Mouse (Mus musculus): ENCODE measurements around the gene Sept3.

DNA sequence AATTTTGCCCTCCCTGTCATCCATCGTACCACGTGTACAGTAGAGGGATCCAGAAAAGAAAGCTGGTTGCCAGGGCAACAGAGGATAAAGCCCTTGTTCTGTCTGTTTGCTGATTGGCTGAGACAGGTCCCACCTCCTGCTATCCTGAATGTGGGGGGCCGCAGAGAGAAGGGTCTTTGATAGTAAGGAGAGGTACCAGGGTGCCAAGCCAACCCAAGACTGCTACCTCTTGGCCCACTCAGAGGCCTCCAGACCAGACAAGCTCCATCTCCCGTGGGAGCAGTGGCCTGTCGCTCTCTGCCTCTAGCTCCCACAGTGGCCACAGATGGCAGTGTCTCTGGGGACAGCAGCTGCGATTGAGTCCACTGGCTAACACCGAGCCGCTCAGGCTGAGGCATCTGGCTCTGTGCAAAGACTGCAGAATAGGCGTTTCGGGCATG lies 18.7 kb upstream of the Sept3 start:
- TF ChIP-seq CTCF (IDR thresholded peaks at IDR 0.05; ENCODE audit: borderline replicate concordance, insufficient read depth, low read length) (no peak), POLR2A (IDR thresholded peaks at IDR 0.05; ENCODE audit: low read depth, low read length) (no peak)
